Mouse (Mus musculus): ENCODE data around the gene Atxn1.

- no peak for TF ChIP-seq EP300 (IDR thresholded peaks at IDR 0.05; ENCODE audit: insufficient read depth, low read depth, low read length)
- TF ChIP-seq CTCF (IDR thresholded peaks at IDR 0.05) = no peak
- no peak for TF ChIP-seq POLR2A (IDR thresholded peaks at IDR 0.05; ENCODE audit: insufficient read depth, low read depth, low read length)
Measured at GRCm38 (mm10) chr13:45902457-45902856, 62.4 kb downstream of the Atxn1 start.

Measured in heart, adult 2 months (tissue).